Mouse (Mus musculus) bone marrow, adult 2 months (tissue): ENCODE results near the gene Fggy.

Source experiments
- CTCF ChIP-seq: fragments of 200-500 bp; IDR thresholded peaks from 2 replicates; pipeline ENCODE4 v1.5.1; 2011; ENCODE audit warnings: low read length, control low read depth; ENCODE audit not compliant: control insufficient read depth, insufficient read depth
- POLR2A ChIP-seq: fragments of 200-500 bp; IDR thresholded peaks from 2 replicates; pipeline ENCODE4 v1.6.1; 2011; ENCODE audit warnings: low read depth, mild to moderate bottlenecking, control low read depth, low read length, borderline replicate concordance; ENCODE audit not compliant: control insufficient read depth

- TF ChIP-seq POLR2A (no peak), CTCF (no peak)
Observed at GRCm38 (mm10) chr4:95865251-95865650, 307.9 kb downstream of the Fggy start.
